Mouse (Mus musculus): ENCODE data around the gene Tmbim7. TPM values are rescaled to one million over a fixed set of nuclear protein-coding genes. Genes with fewer than 3 reads are reported as not detected.
A peak's percentile ranks its signal among the peaks of the same experiment; 100 is the strongest.

The Tmbim7 gene
- polyA plus RNA-seq, 1 experiment from 2014 or later: not detected

DNA sequence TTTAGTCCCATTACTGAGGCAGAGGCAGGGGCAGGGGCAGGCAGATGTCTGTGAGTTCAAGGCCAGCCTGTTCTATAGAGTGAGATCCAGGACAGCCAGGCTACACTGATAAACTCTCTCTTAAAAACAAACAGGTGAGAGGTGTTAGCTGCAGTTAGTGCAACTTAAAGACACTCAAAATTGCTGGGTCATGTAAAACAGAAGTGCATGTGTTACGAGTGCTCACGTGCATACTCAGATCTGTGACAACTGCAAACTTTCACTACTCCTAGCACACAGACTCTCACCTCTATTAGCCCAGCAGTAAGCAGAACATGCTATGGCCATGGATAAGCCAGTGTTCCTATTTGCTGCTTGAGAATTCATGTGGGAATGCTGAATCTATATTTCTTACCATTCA, 72.4 kb downstream of the Tmbim7 start:
- WGBS (ENCODE audit: insufficient replicate concordance): 62% methylated on average over 2 of the region's 2 CpGs
- no peaks in the 10 kb centered on the region for H3K9me3 ChIP-seq (replicated peaks)
- H3K9ac ChIP-seq: no peak overlapping the region
- H3K27me3 ChIP-seq: no peaks in the 10 kb centered on the region
- H3K36me3 ChIP-seq: peaks cover 36% of the 10 kb centered on the region
- ATAC-seq (ENCODE audit: low read depth): 0 out of 2 replicates have a peak, but pooled peaks have one; percentile 32
- DNase-seq: no peak
- H3K4me2 ChIP-seq: no peak overlapping the region
- H3K4me3 ChIP-seq (replicated peaks): no peak overlapping the region
- peaks cover 15% of the 10 kb centered on the region for H3K4me1 ChIP-seq (replicated peaks)
- H3K27ac ChIP-seq: peak overlapping the region; percentile 40

DNA sequence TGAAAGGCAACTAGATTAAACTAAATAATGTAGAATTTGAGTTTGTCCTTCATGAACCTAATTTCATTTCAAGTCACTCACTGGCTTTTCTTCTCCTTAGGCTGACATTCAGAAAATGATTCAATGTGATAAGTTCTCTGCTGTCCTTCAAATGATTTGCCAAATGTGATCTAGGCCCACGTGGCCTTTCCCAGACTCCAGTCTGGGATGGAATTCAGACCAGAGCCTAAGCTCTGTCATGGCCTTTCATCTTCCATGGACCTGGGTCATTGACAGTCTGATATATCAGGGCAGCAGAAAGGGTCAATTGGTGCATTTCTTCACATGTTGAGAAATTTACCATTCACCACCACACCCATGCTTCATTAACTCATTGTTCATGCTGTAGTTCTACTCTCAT, 74.5 kb downstream of the Tmbim7 start:
- no peaks in the 10 kb centered on the region for H3K9me3 ChIP-seq (replicated peaks)

DNA sequence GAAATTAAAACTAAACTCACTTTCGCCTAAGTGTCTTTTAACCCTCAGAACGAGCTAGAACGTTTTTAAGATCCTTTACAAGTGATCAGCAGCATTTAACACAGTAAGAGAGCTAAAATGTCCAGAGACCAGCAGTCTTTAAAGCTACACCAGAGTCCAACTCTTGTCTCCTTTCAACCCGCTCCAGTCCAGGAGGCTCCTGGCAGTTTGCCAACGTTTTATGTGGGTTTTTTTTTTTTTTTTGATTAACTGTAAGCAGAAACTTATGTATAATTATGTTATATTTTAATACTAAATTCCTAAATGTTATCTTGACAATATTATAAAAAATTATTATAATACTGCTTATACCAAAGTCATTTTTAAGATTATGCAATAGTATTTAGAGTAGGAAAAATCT, 77.8 kb downstream of the Tmbim7 start:
- peaks cover 21% of the 10 kb centered on the region; the same call in 1 of the 2 replicates for H3K36me3 ChIP-seq
- ATAC-seq (ENCODE audit: low read depth) (no peak), DNase-seq (no peak)
- no peak overlapping the region for H3K27ac ChIP-seq
- no peaks in the 10 kb centered on the region for H3K4me1 ChIP-seq (replicated peaks)
- no peak overlapping the region for H3K4me3 ChIP-seq (replicated peaks)
- WGBS (ENCODE audit: insufficient replicate concordance): 77% methylated on average over 5 of the region's 5 CpGs
- no peak overlapping the region for H3K9ac ChIP-seq
- no peaks in the 10 kb centered on the region for H3K27me3 ChIP-seq
- H3K9me3 ChIP-seq (replicated peaks): no peaks in the 10 kb centered on the region
- H3K4me2 ChIP-seq: no peak overlapping the region

More for the DNA sequence above, 74.5 kb downstream of the Tmbim7 start:
- Histone ChIP-seq H3K4me1 (replicated peaks) (peaks cover 15% of the 10 kb centered on the region), H3K27me3 (no peaks in the 10 kb centered on the region), H3K27ac (no peak overlapping the region), H3K9ac (no peak overlapping the region), H3K4me2 (no peak overlapping the region), H3K36me3 (peaks cover 29% of the 10 kb centered on the region), H3K4me3 (replicated peaks) (no peak overlapping the region)
- DNase-seq (no peak), ATAC-seq (ENCODE audit: low read depth) (no peak)
- 67% methylated on average over 1 of the region's 1 CpGs for WGBS (ENCODE audit: insufficient replicate concordance)

Small RNA genes within 50 kb of the gene (microRNA-seq; reads per million reads assigned to microRNA genes)
- gene Gm22926: not detected
- not detected for gene Gm26238

Other genes with a start within 250 kb of the Tmbim7 start
- 13.8 and 17.3 TPM in 2 replicates for gene Fam133b, start 107.3 kb upstream of the Tmbim7 start, polyA plus RNA-seq (2015; fragmentation: Nextera tagmentation; extraction: Ambion mirVana)
- 0.82 and 1.3 TPM in 2 replicates for gene 1700109H08Rik, start 79.6 kb upstream of the Tmbim7 start, polyA plus RNA-seq (2015; fragmentation: Nextera tagmentation; extraction: Ambion mirVana)
- 4.9 and 7.3 TPM in 2 replicates for gene Pex1, start 55.1 kb upstream of the Tmbim7 start, polyA plus RNA-seq (2015; fragmentation: Nextera tagmentation; extraction: Ambion mirVana)
- 6.8 and 7.3 TPM in 2 replicates for gene Rbm48, start 54.6 kb upstream of the Tmbim7 start, polyA plus RNA-seq (2015; fragmentation: Nextera tagmentation; extraction: Ambion mirVana)
- 32.2 and 32.9 TPM in 2 replicates for gene Gatad1, start 6.0 kb downstream of the Tmbim7 start, polyA plus RNA-seq (2015; fragmentation: Nextera tagmentation; extraction: Ambion mirVana)
- 3.9 and 5.1 TPM in 2 replicates for gene Ankib1, start 151.7 kb downstream of the Tmbim7 start, polyA plus RNA-seq (2015; fragmentation: Nextera tagmentation; extraction: Ambion mirVana)
- gene Krit1, start 152.0 kb downstream of the Tmbim7 start, polyA plus RNA-seq (2015; fragmentation: Nextera tagmentation; extraction: Ambion mirVana): 22.9 and 30.5 TPM in 2 replicates
- not detected in 2 replicates for gene Lrrd1, start 194.0 kb downstream of the Tmbim7 start, polyA plus RNA-seq (2015; fragmentation: Nextera tagmentation; extraction: Ambion mirVana)
- 7.1 and 8.3 TPM in 2 replicates for gene Mterf1a, start 242.8 kb downstream of the Tmbim7 start, polyA plus RNA-seq (2015; fragmentation: Nextera tagmentation; extraction: Ambion mirVana)

Measured in liver, embryonic 13.5 days (tissue).